Mouse (Mus musculus) heart, adult 11 months (tissue): ENCODE results near the gene Tex16.

ENCODE experiments used
- DNase-seq: peaks from one replicate; pipeline ENCODE4 v3.0.0; 2022

Tex16 gene

DNA sequence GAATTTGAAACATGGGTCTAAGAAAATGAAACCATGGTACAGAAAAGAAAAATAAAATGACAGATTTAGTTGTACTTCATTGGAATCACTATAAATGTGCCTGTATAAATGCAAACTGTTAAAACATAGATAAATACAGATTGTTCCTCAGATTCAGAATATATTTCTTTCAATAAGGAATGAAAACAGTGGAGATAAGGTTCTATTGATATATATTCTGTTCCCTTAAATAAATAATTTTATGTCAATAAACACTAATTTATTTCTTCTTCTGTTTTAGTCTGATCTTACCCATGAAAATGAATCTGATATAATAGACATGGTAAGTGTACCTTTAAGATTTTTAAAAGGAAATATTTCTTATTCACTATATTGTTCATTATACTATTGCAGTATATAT lies at the start of gene Tex16:
Gene Tex16 (plus strand): TSS at position 301 of the 400 bp plus-strand sequence.
- DNase-seq = no peak

DNA sequence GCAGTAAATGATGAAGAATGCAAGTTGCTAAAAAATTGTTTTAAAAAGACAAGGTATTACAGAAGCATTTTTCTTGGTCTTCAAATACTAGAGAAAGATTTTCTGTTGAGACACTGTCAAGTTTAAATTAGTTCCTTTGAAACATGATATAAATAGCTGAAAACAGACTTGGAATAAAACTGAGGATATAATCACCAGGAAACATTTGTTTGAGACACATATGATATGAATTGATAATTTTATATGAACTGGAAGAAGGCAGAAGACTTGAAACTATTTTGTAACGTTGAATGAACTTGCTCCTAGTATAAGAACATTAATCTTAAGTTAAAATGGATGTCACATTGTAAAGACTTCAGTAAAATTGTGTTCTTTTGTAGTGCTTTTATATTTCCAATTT lies 11.1 kb upstream of the Tex16 start:
- no peak for DNase-seq
